Mouse (Mus musculus): ENCODE results near the gene Sh3bp1. TPM values are rescaled to one million over a fixed set of nuclear protein-coding genes. Genes with fewer than 3 reads are reported as not detected.

The Sh3bp1 gene
- polyA plus RNA-seq, 1 experiment from 2014 or later, result 34.8 TPM

DNA sequence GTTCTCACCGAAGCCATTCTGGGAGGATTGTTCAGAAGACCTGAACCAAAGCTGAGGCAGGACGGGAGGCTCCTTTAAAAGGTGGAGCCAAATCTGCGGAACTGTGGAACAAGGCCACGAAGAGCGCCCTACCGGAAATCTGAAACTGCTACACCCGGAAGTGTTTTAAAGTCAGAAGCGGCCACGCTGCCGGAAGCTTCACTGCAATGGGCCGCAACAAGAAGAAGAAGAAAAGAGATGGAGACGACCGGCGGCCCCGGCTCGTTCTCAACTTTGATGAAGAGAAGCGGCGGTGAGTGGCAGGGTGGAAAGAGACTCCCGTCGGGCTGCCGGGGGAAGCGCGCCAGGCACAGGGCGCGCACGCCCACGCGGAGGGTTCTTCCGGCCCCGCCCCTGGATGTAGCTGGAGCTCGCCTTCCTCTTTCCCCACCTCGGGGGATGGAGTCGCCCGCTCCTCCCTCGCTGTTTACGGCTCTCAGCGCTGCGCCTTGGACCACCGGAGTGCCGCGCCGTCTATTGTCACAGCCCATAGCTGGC, 35.3 kb downstream of the Sh3bp1 start, which contains the start of gene Nol12:
Nol12 (plus strand) TSS at position 150 of the 537 bp plus-strand sequence.
- Histone ChIP-seq H3K9ac (peak within 1 kb of the TSS; percentile 62; the same call in 1 of the 2 replicates), H3K27ac (peak within 1 kb of the TSS; percentile 87), H3K4me3 (replicated peaks) (peak within 1 kb of the TSS; percentile 72), H3K4me1 (peaks cover 12% of the 10 kb centered on the region; the same call in 1 of the 2 replicates), H3K4me2 (peak within 1 kb of the TSS; percentile 75), H3K36me3 (peaks cover 24% of the 10 kb centered on the region), H3K27me3 (replicated peaks) (no peaks in the 10 kb centered on the region), H3K9me3 (no peaks in the 10 kb centered on the region)
- under 1% methylated on average over 42 of the region's 42 CpGs for WGBS
- ATAC-seq (ENCODE audit: insufficient read depth, low FRiP score, low read depth), result peak; percentile 76

DNA sequence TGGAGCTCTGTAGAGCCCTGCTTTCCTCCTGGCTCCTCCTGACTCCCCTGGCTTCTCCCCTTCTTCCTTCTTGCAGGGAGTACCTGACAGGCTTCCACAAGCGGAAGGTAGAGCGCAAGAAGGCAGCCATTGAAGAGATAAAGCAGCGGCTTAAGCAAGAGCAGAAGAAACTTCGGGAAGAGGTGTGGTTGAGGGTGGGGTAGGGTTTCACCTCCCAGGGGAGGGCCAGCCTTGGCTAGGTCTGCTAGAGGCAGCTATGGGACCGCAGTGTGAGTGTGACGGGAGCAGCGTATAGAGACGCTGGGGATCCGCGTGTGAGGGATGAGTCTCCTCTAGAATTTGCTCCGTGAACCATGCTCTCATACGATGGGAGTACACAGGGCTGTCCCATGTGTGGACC, 36.8 kb downstream of the Sh3bp1 start:
- no peaks in the 10 kb centered on the region for H3K9me3 ChIP-seq

GRCm38 (mm10) chr15:78937311-78937710, 37.7 kb downstream of the Sh3bp1 start:
- Histone ChIP-seq H3K27ac (no peak overlapping the region), H3K4me1 (peaks cover 6% of the 10 kb centered on the region; the same call in 1 of the 2 replicates), H3K9ac (no peak overlapping the region), H3K4me2 (no peak overlapping the region), H3K27me3 (replicated peaks) (no peaks in the 10 kb centered on the region), H3K4me3 (replicated peaks) (no peak overlapping the region), H3K36me3 (peaks cover 33% of the 10 kb centered on the region), H3K9me3 (no peaks in the 10 kb centered on the region)
- WGBS, result 87% methylated on average over 10 of the region's 10 CpGs
- no peak for ATAC-seq (ENCODE audit: insufficient read depth, low FRiP score, low read depth)

More for the DNA sequence above, 36.8 kb downstream of the Sh3bp1 start:
- Histone ChIP-seq H3K27me3 (replicated peaks) (no peaks in the 10 kb centered on the region), H3K4me1 (peaks cover 8% of the 10 kb centered on the region; the same call in 1 of the 2 replicates), H3K4me3 (replicated peaks) (no peak overlapping the region), H3K36me3 (peaks cover 29% of the 10 kb centered on the region), H3K9ac (no peak overlapping the region), H3K27ac (no peak overlapping the region), H3K4me2 (peak overlapping the region; percentile 75; the same call in 1 of the 2 replicates)
- WGBS, result 86% methylated on average over 12 of the region's 12 CpGs
- ATAC-seq (ENCODE audit: insufficient read depth, low FRiP score, low read depth), result no peak

DNA sequence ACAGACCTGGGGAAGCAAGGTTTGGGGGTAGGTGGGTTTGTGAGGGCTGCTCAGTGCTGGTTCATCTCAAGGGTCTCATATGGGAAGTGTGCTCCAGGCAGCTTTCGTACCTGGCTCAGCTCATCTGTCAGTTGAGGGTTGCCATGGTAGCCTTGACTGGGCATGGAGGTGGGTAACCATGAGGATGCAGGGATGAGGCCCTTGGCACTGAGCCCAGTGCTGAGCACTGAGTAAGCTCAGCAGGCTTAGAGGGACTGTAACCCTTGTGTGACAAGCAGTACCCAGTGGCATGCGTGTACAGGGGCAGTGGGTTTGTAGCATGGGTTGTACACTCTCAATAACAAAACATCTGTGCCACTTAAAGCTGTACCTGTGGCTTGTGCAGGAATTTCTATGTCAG, 38.4 kb downstream of the Sh3bp1 start:
- Histone ChIP-seq H3K36me3 (peaks cover 33% of the 10 kb centered on the region), H3K9ac (no peak overlapping the region), H3K4me2 (no peak overlapping the region), H3K27ac (no peak overlapping the region), H3K9me3 (no peaks in the 10 kb centered on the region), H3K27me3 (replicated peaks) (no peaks in the 10 kb centered on the region), H3K4me1 (peaks cover 8% of the 10 kb centered on the region; the same call in 1 of the 2 replicates), H3K4me3 (replicated peaks) (no peak overlapping the region)
- WGBS, result 83% methylated on average over 2 of the region's 2 CpGs
- ATAC-seq (ENCODE audit: insufficient read depth, low FRiP score, low read depth), result no peak

DNA sequence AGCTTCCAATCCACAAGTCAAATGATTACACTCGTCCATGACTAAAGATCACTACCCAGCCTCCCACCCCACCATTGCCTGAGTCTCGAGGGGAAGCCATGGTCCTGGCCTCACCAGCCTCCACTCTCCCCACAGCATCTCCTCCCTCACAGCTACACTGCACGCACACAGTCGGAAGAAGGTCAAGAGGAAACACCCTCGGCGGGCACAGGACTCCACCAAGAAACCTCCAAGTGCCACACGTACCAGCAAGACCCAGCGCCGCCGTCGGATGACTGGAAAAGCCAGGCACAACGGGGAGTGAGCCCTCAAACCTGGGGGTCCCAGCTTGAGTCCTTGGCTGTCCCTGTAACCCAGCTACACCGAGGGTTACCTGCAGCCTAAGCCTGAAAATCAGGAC, 40.8 kb downstream of the Sh3bp1 start:
- peaks cover 10% of the 10 kb centered on the region; the same call in 1 of the 2 replicates for H3K4me1 ChIP-seq
- no peak overlapping the region for H3K4me2 ChIP-seq
- no peak overlapping the region for H3K4me3 ChIP-seq (replicated peaks)
- H3K9me3 ChIP-seq, result no peaks in the 10 kb centered on the region
- H3K27ac ChIP-seq, result no peak overlapping the region
- 93% methylated on average over 13 of the region's 13 CpGs for WGBS
- H3K36me3 ChIP-seq, result peaks cover 33% of the 10 kb centered on the region
- H3K9ac ChIP-seq, result no peak overlapping the region
- ATAC-seq (ENCODE audit: insufficient read depth, low FRiP score, low read depth), result no peak
- no peaks in the 10 kb centered on the region for H3K27me3 ChIP-seq (replicated peaks)

DNA sequence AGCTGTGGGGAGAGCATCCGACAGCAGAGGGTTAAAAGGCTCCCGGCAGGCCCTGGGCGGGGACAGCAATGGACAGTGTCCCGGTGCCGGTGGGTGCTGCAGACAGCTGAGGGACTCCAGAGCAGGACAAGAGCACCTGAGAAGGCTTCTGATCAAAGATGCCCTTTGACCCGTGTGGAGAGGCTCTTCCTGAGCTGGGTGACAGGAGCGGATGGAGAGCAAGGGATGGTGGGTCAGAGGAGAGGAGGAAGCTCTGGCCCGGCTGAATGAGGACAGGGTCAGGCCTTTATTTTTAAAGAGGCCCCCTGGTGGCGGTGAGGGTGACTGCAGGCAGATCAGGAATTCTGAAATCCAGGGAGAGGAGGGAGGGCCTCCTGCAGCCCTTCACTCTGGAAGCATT, 43.1 kb downstream of the Sh3bp1 start:
- Histone ChIP-seq H3K27ac (no peak overlapping the region), H3K9ac (no peak overlapping the region), H3K4me2 (peak overlapping the region; percentile 57), H3K36me3 (peaks cover 29% of the 10 kb centered on the region), H3K4me1 (0 out of 2 replicates have a peak, but pooled peaks cover 7% of the 10 kb centered on the region), H3K9me3 (no peaks in the 10 kb centered on the region), H3K4me3 (replicated peaks) (peak overlapping the region; percentile 36), H3K27me3 (replicated peaks) (no peaks in the 10 kb centered on the region)
- ATAC-seq (ENCODE audit: insufficient read depth, low FRiP score, low read depth), result peak; percentile 55; the same call in 1 of the 2 replicates
- WGBS, result 3% methylated on average over 9 of the region's 9 CpGs

- no peak for ATAC-seq (ENCODE audit: insufficient read depth, low FRiP score, low read depth)
- peaks cover 6% of the 10 kb centered on the region for H3K36me3 ChIP-seq
- H3K9ac ChIP-seq, result no peak overlapping the region
- WGBS, result 58% methylated on average over 7 of the region's 7 CpGs
- H3K27me3 ChIP-seq (replicated peaks), result no peaks in the 10 kb centered on the region
- no peak overlapping the region for H3K27ac ChIP-seq
- H3K9me3 ChIP-seq, result no peaks in the 10 kb centered on the region
- peaks cover 11% of the 10 kb centered on the region; the same call in 1 of the 2 replicates for H3K4me1 ChIP-seq
- H3K4me2 ChIP-seq, result no peak overlapping the region
- H3K4me3 ChIP-seq (replicated peaks), result no peak overlapping the region
These were observed 46.7 kb downstream of the Sh3bp1 start for GRCm38 (mm10) chr15:78946232-78946631.

GRCm38 (mm10) chr15:78947657-78948056, 48.1 kb downstream of the Sh3bp1 start, which contains the start of gene Triobp:
TSS of gene Triobp (plus strand) at chr15:78947724.
- H3K4me3 ChIP-seq (replicated peaks), result peak within 1 kb of the TSS; percentile 50
- no peaks in the 10 kb centered on the region for H3K27me3 ChIP-seq (replicated peaks)
- H3K4me2 ChIP-seq, result peak within 1 kb of the TSS; percentile 85
- peak within 1 kb of the TSS; percentile 13; the same call in 1 of the 2 replicates for H3K9ac ChIP-seq
- ATAC-seq (ENCODE audit: insufficient read depth, low FRiP score, low read depth), result peak; percentile 97
- H3K27ac ChIP-seq, result no peak within 1 kb of the TSS
- no peaks in the 10 kb centered on the region for H3K9me3 ChIP-seq
- WGBS, result 0% methylated on average over 24 of the region's 24 CpGs
- peaks cover 11% of the 10 kb centered on the region; the same call in 1 of the 2 replicates for H3K4me1 ChIP-seq
- no peaks in the 10 kb centered on the region for H3K36me3 ChIP-seq

- Histone ChIP-seq H3K4me3 (replicated peaks) (peak overlapping the region; percentile 50), H3K27ac (no peak overlapping the region), H3K9me3 (no peaks in the 10 kb centered on the region), H3K9ac (peak overlapping the region; percentile 13; the same call in 1 of the 2 replicates), H3K4me1 (peaks cover 7% of the 10 kb centered on the region; the same call in 1 of the 2 replicates), H3K27me3 (replicated peaks) (no peaks in the 10 kb centered on the region), H3K36me3 (no peaks in the 10 kb centered on the region), H3K4me2 (peak overlapping the region; percentile 85)
- WGBS, result 6% methylated on average over 11 of the region's 11 CpGs
- ATAC-seq (ENCODE audit: insufficient read depth, low FRiP score, low read depth), result no peak
These were observed 48.7 kb downstream of the Sh3bp1 start for GRCm38 (mm10) chr15:78948152-78948725.

DNA sequence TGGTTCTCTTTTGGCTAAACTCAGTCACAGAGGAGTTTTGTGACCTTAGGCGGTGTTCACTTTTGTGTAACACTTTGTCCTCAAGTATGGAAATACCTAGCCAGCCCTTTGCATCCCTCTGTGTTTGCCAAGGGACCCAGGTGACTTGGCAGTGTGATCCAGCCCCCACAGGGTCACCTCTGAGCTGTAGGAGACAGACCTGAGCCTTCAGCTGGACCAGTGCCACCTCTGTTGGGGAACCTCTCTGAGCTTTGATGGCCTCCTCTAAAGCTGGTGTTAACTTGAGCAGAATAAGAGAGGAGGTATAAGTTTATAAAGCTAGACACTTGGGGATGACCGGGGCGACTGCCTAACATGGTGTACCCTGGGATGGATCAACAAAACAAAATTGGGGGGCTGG, 49.3 kb downstream of the Sh3bp1 start:
- no peak overlapping the region for H3K4me2 ChIP-seq
- WGBS, result 96% methylated on average over 3 of the region's 3 CpGs
- H3K36me3 ChIP-seq, result no peaks in the 10 kb centered on the region

GRCm38 (mm10) chr15:78955663-78956062, 56.1 kb downstream of the Sh3bp1 start:
- Histone ChIP-seq H3K9me3 (no peaks in the 10 kb centered on the region), H3K4me2 (no peak overlapping the region), H3K9ac (no peak overlapping the region), H3K27me3 (replicated peaks) (no peaks in the 10 kb centered on the region), H3K36me3 (no peaks in the 10 kb centered on the region), H3K27ac (no peak overlapping the region), H3K4me1 (0 out of 2 replicates have a peak, but pooled peaks cover 5% of the 10 kb centered on the region), H3K4me3 (replicated peaks) (no peak overlapping the region)
- whole genome bisulfite sequencing, result 79% methylated on average over 3 of the region's 3 CpGs
- ATAC-seq (ENCODE audit: insufficient read depth, low FRiP score, low read depth), result no peak

More for the DNA sequence above, 49.3 kb downstream of the Sh3bp1 start:
- Histone ChIP-seq H3K27me3 (replicated peaks) (no peaks in the 10 kb centered on the region), H3K4me1 (peaks cover 7% of the 10 kb centered on the region; the same call in 1 of the 2 replicates), H3K27ac (no peak overlapping the region), H3K9me3 (no peaks in the 10 kb centered on the region), H3K9ac (no peak overlapping the region), H3K4me3 (replicated peaks) (no peak overlapping the region)
- ATAC-seq (ENCODE audit: insufficient read depth, low FRiP score, low read depth), result no peak

DNA sequence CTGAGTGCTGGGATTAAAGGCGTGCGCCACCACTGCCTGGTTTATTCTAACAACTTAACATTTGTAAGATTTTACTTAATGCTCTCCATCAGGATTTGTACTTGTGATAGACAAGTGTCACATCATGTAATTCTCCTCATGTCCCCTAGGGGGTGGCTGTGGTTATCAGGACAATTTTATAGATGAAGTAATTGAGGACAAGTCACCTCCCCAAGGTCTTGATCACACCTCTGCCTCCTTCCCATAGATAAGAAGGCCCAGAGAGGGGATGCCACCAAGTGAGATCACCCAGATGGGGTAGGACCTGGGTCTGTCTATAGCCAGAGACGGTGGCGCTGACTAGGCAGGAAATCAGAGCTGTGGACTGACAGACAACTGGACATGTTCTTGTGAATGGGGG, 56.8 kb downstream of the Sh3bp1 start:
- ATAC-seq (ENCODE audit: insufficient read depth, low FRiP score, low read depth), result no peak

More for the DNA sequence above, 56.8 kb downstream of the Sh3bp1 start:
- H3K27me3 ChIP-seq (replicated peaks), result no peaks in the 10 kb centered on the region
- no peak overlapping the region for H3K4me2 ChIP-seq
- no peaks in the 10 kb centered on the region for H3K36me3 ChIP-seq
- no peak overlapping the region for H3K4me3 ChIP-seq (replicated peaks)
- H3K9ac ChIP-seq, result no peak overlapping the region
- H3K4me1 ChIP-seq, result 0 out of 2 replicates have a peak, but pooled peaks cover 5% of the 10 kb centered on the region
- 81% methylated on average over 4 of the region's 4 CpGs for WGBS
- H3K9me3 ChIP-seq, result no peaks in the 10 kb centered on the region
- H3K27ac ChIP-seq, result no peak overlapping the region

Data from stomach, embryonic 15.5 days (tissue).